Mouse (Mus musculus) adrenal gland, adult (tissue): ENCODE results near the gene Bst2.
A peak's percentile ranks its signal among the peaks of the same experiment; 100 is the strongest.

ENCODE experiments used
- DNase-seq, 2 experiments: peaks; one replicate each; pipeline ENCODE4 v3.0.0; 2022 to 2023; ENCODE audit warnings: low spot score in 1 of 2; ENCODE audit not compliant: inconsistent age in 2 of 2

Bst2 gene

GRCm38 (mm10) chr8:71521634-71522033 lies 15.6 kb downstream of the Bst2 start:
- DNase-seq: peak; percentile 94 to 98

DNA sequence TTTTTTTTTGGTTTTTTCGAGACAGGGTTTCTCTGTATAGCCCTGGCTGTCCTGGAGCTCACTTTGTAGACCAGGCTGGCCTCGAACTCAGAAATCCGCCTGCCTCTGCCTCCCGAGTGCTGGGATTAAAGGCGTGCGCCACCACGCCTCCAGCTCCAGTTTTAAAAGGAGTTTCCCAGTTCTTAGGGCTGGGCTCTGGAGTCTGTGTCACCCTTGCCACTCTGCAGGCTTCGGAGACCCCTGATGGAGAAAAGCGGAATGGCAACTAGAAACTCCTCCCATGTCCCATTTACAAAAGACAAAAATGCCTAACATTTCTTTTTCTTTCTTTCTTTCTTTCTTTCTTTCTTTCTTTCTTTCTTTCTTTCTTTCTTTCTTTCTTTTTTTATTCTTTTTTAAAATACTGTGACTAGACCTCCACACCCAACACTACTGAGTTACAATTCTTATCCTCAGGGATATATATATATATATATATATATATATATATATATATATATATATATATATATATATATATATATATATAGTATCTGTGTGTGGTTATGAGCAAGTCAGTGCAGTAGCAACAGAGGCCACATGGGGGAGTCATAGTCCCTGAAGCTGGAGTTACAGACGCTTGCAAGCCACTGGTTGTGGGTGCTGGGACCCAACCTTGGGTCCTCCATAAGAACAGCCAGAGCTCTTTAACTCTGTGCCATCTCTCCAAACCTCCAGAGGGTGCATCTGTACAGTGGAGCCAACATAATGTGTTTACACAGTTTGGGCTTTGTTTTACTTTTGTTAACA lies 18.0 kb downstream of the Bst2 start:
- DNase-seq: peak; percentile 65 to 88

GRCm38 (mm10) chr8:71516786-71517185 lies 20.5 kb downstream of the Bst2 start:
- DNase-seq: peak in 1 of 2 experiments; percentile 70

GRCm38 (mm10) chr8:71515043-71515442 lies 22.2 kb downstream of the Bst2 start:
- DNase-seq: no peak

DNA sequence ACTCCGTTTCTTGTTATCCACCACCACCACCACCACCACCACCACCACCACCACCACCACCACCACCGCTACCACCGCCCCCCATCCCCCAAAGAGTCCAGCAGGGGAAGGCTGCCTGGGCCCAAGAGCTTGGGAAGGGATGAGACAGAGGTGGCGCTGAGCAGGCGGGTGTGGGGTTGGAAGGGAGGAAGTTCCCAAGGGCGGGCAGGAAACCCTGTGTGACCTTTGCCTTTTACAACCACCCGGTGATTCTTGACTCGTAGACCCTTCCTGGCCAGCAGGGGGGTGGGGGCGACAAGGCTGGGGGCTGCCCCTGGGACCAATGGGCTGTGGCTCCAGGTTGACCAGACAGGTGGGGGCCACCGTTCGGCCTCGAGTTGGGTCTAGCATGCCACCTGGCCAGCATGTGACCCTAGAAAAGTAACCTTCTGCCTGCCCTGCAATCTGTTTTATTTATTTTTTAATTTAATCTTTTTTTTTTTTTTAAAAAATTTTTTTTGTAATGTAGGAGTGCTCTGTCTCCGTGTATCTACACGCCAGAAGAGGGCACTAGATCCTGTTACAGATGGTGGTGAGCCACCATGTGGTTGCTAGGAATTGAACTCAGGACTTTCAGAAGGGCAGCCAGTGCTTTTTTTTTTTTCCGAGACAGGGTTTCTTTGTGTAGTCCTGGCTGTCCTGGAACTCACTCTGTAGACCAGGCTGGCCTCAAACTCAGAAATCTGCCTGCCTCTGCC lies 24.1 kb downstream of the Bst2 start:
- DNase-seq: no peak

DNA sequence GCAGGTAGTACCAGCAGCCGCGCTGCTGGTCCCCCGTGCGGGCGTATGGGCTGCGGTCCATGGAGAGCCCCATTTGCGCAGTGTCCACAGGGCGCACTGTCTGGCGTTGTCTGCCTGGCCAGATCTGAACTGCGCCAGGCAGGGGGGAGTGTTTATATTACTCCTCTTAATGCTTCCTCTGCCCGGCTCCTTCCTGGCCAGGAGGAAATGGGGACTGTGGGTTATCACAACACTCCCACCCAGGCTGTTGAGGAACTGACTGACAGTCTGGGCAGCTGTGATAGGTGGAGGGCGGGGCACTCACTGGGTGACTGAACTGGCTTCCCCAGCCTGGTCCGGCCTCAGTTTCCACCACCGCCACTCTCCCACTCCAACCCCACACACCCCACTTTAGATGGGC lies 25.6 kb downstream of the Bst2 start, which contains the start of gene Plvap:
TSS of gene Plvap (minus strand) at position 109 of the 400 bp plus-strand sequence.
- DNase-seq: peak in 1 of 2 experiments; percentile 64

DNA sequence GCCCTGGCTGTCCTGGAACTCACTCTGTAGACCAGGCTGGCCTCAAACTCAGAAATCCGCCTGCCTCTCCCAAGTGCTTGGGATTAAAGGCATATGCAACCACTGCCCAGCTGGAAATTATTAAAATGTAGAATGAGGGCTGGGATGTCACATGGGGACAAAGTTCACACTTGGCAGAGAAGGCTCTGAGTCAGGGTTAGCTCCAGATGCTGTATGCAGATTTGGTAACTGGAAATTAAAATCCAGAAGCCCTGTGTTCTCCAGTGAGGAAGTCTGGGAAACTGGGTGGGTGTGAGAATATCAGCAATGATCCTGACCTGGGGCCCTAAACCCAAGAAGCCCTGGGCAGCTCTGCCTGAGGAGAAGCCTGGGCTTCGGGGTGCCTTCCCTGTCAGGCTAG lies 27.9 kb downstream of the Bst2 start:
- no peak for DNase-seq

DNA sequence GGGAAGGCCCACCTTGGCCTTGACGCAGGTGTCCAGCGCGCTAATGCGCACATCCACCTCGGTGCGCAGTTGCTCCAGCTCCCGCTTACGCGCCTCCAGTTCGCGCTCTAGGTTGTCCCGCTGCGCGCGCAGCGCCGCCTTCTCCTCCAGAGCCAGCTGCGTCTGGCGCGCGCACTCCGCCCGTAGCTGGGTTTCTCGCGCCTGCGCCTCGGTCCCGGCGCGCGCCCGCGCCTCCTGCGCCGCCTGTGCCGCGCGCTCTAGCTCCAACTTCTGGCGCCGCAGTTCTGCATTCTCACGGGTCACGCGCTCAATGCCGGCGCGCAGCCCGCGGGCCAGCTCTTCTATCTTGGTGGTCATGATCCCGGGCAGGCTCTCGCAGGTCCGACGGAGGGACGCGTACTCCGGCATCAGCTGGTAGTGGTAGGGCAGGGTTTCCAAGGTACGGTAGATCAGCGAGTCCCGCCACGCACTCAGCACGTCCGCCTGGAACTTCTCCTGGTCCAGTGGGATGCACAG lies 29.6 kb downstream of the Bst2 start:
- DNase-seq: peak; percentile 78 to 92

GRCm38 (mm10) chr8:71505979-71506378 lies 31.3 kb downstream of the Bst2 start:
- DNase-seq: peak in 1 of 2 experiments; percentile 73

- DNase-seq: no peak
Observed at GRCm38 (mm10) chr8:71505326-71505725, 31.9 kb downstream of the Bst2 start.

DNA sequence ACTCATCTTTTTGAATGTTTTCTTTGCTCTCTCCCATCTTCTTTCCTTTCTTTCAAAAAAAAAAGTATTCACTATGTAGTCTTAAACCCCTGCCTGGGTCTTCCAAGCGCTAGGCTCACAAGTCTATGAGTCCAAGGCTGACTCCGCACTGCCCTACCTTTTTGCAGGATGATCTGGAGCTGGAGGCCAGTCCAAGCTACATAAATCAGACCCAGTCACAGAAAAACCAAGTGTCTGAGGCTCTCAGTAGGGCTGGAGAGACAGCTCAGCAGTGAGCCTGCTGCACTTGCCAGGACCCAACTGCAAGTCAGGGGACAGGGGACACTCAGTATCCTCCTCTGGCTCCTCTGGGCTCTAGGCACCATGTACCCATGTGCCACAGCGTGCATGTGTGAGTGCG lies 32.9 kb downstream of the Bst2 start:
- DNase-seq: peak in 1 of 2 experiments; percentile 70

DNA sequence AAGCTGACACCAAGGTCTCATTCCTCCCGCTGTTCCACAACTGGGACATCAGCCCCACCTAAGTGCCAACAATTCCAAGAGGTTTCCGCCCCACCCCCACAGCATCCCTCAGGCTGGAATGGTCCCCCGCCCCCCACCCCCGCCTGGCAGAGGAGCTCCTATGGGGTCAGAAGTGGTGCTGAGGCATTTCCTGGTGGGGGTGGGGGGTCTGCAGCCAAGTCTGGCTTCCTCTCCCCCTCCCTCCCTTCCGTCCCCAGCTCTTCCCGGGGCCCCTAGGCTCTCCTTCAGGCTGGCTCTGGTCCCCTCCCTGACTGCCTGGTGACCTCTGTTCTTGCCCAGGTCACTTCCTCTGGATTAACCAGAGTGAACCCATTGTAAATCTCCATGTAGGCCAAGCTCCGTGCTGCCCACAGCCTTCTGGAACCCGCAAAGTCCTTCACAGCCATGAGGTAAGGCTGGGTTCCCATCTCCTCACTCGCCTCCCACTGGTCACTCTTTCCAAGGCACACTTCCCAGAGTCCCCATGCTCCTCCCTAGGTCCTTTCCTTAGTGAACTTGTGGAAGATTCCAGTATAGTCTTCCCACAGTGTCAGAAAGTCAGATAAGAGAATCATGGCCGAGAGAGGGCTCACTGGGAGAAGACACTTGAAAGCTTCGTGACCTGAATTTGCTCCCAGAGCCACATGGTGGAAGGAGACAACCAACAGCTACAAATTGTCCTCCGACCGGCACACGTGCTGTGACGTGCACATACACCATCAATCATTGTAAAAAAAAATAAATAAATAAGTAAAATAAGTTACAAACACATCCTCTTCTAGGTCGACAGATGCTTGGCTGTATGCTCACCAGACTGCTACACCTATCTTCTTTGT lies 38.2 kb downstream of the Bst2 start:
- DNase-seq: peak; percentile 49 to 72

- DNase-seq: peak; percentile 67 to 79
Observed at GRCm38 (mm10) chr8:71497881-71498501, 39.3 kb downstream of the Bst2 start.

DNA sequence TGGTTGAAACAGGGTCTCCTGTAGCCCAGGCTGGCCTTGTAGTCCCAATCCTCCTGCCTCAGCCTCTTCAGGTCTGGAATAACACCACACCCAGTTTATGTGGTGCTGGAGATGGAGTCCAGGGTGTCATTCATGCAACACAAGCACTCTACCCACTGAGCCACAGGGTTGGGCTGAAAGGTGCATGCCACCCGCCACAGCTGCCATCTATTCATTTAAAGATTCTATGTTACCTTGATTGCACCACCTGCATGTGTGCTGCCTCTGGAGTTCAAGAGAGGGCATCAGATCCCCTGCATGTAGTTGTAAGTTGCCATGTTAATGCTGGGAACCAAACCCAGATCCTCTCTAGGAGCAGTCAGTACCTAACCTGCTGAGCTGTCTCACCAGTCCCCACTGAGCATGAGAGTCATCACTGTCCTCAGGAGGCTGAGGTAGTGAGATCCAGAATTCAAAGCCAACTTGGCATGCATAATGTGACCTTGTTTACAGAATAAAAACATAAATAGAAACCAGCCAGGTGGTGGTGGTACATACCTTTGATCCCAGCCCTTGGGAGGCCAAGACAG lies 40.1 kb downstream of the Bst2 start:
- peak in 1 of 2 experiments; percentile 63 for DNase-seq

GRCm38 (mm10) chr8:71496481-71496880 lies 40.8 kb downstream of the Bst2 start:
- DNase-seq: peak; percentile 94 to 98

GRCm38 (mm10) chr8:71495811-71496210 lies 41.4 kb downstream of the Bst2 start:
- peak; percentile 31 to 71 for DNase-seq

DNA sequence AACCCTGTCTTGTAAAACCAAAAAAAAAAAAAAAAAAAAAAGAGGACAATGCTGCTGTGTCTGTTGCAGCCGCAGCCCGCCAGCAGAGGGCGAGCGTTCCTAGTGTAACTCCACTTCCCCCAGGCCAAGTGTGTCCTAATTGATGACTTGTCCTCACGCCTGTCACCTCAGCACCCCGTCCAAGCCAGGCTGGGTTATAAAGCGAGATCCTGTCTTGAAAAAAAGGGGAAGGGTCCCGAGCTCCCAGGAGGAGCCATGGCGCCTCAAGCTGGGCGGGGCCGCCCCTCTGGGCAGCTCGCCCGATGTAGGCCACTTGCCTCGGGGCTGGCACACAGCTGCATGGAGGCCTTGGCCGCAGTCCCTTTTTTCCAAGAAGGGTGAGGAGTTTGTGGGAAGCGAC lies 42.2 kb downstream of the Bst2 start:
- DNase-seq: peak; percentile 85 to 96

- peak; percentile 88 to 97 for DNase-seq
Observed at GRCm38 (mm10) chr8:71488454-71488853, 48.8 kb downstream of the Bst2 start.

GRCm38 (mm10) chr8:71487691-71488445 lies 49.4 kb downstream of the Bst2 start, which contains the start of gene Gtpbp3:
Gene Gtpbp3, plus strand, starts transcription at chr8:71488103.
- peak; percentile 88 to 95 for DNase-seq
